Mouse (Mus musculus): ENCODE data around the gene Igsf6. TPM values are rescaled to one million over a fixed set of nuclear protein-coding genes. Genes with fewer than 3 reads are reported as not detected.

Gene Igsf6
- 65.3 TPM for polyA plus RNA-seq (2015; fragmentation: Illumina TruSeq; extraction: RNeasy Lipid Tissue Mini Kit (QIAGEN cat#74804); ENCODE audit: insufficient read depth, low replicate concordance)

GRCm38 (mm10) chr7:121074281-121074680, at the start of gene Igsf6:
TSS of gene Igsf6 (minus strand) at chr7:121074572.

GRCm38 (mm10) chr7:121081350-121081749, 7.0 kb upstream of the Igsf6 start, which contains the start of gene Otoa:
TSS of gene Otoa (plus strand) at chr7:121081650.

GRCm38 (mm10) chr7:121033856-121034652, 40.3 kb downstream of the Igsf6 start, which contains the start of gene Mettl9:
TSS of gene Mettl9 (plus strand) at chr7:121034445.

Other genes starting within 250 kb of the Igsf6 start
- gene Eef2k, start 231.7 kb downstream of the Igsf6 start, polyA plus RNA-seq (2015; fragmentation: Illumina TruSeq; extraction: RNeasy Lipid Tissue Mini Kit (QIAGEN cat#74804); ENCODE audit: insufficient read depth, low replicate concordance): 13.0 TPM
- gene Polr3e, start 156.8 kb downstream of the Igsf6 start, polyA plus RNA-seq (2015; fragmentation: Illumina TruSeq; extraction: RNeasy Lipid Tissue Mini Kit (QIAGEN cat#74804); ENCODE audit: insufficient read depth, low replicate concordance): 18.9 TPM
- 48.6 TPM for gene Cdr2, start 92.3 kb downstream of the Igsf6 start, polyA plus RNA-seq (2015; fragmentation: Illumina TruSeq; extraction: RNeasy Lipid Tissue Mini Kit (QIAGEN cat#74804); ENCODE audit: insufficient read depth, low replicate concordance)
- gene Mfsd13b, start 92.1 kb downstream of the Igsf6 start, polyA plus RNA-seq (2015; fragmentation: Illumina TruSeq; extraction: RNeasy Lipid Tissue Mini Kit (QIAGEN cat#74804); ENCODE audit: insufficient read depth, low replicate concordance): 0.18 TPM
- 58.9 TPM for gene Mettl9, start 40.1 kb downstream of the Igsf6 start, polyA plus RNA-seq (2015; fragmentation: Illumina TruSeq; extraction: RNeasy Lipid Tissue Mini Kit (QIAGEN cat#74804); ENCODE audit: insufficient read depth, low replicate concordance)
- gene Otoa, start 7.1 kb upstream of the Igsf6 start, polyA plus RNA-seq (2015; fragmentation: Illumina TruSeq; extraction: RNeasy Lipid Tissue Mini Kit (QIAGEN cat#74804); ENCODE audit: insufficient read depth, low replicate concordance): 0.21 TPM

All from spleen, adult 10 weeks (tissue).